Mouse (Mus musculus) midbrain, postnatal 0 days (tissue): ENCODE results near the gene Lix1. TPM values are rescaled to one million over a fixed set of nuclear protein-coding genes. Genes with fewer than 3 reads are reported as not detected.

ENCODE experiments used
- ATAC-seq: fragments of 200-750 bp; cut with Nextera tagmentation; 2 replicates; pipeline ENCODE4 v1.8.0; 2017; ENCODE audit warnings: moderate number of reproducible peaks, mild to moderate bottlenecking, moderate TSS enrichment, moderate library complexity; ENCODE audit not compliant: low FRiP score
- DNase-seq: peaks from one replicate; pipeline ENCODE4 v3.0.0-alpha.2; 2015; ENCODE audit warnings: low spot score
- H3K27ac ChIP-seq: fragments of 300-500 bp; sonication (generic); 2 replicates; pipeline ENCODE4 v1.5.1; 2014; ENCODE audit warnings: low read depth, mild to moderate bottlenecking, low read length, mixed read lengths
- H3K27me3 ChIP-seq: fragments of 300-500 bp; sonication (generic); 2 replicates; pipeline ENCODE4 v1.6.1; 2014; ENCODE audit warnings: low read length, control low read depth, mixed read lengths; ENCODE audit not compliant: insufficient read depth
- H3K36me3 ChIP-seq: fragments of 300-500 bp; sonication (generic); 2 replicates; pipeline ENCODE4 v1.6.1; 2014; ENCODE audit warnings: low read length, control low read depth, mixed read lengths; ENCODE audit not compliant: insufficient read depth
- H3K4me1 ChIP-seq: fragments of 300-500 bp; sonication (generic); 2 replicates; pipeline ENCODE4 v1.6.1; 2014; ENCODE audit warnings: mild to moderate bottlenecking, control low read depth, antibody characterized with exemption, low read length, mixed read lengths; ENCODE audit not compliant: insufficient read depth
- H3K4me2 ChIP-seq: fragments of 300-500 bp; sonication (generic); 2 replicates; pipeline ENCODE4 v1.6.1; 2014; ENCODE audit warnings: low read depth, mild to moderate bottlenecking, low read length, mixed read lengths; ENCODE audit not compliant: poor library complexity, severe bottlenecking
- H3K4me3 ChIP-seq: fragments of 300-500 bp; sonication (generic); 2 replicates; pipeline ENCODE4 v1.5.1; 2014; ENCODE audit warnings: low read depth, mild to moderate bottlenecking, low read length, moderate library complexity
- H3K9ac ChIP-seq: fragments of 300-500 bp; sonication (generic); replicated peaks from 2 replicates; pipeline ENCODE4 v1.6.1; 2014; ENCODE audit warnings: mild to moderate bottlenecking, low read length, moderate library complexity, mixed read lengths; ENCODE audit not compliant: poor library complexity, severe bottlenecking
- H3K9me3 ChIP-seq: fragments of 300-500 bp; sonication (generic); 2 replicates; pipeline ENCODE4 v1.6.1; 2016; ENCODE audit warnings: low read length, control low read depth
- CTCF ChIP-seq: IDR thresholded peaks from 2 replicates; pipeline ENCODE4 v1.5.1; 2016; ENCODE audit warnings: antibody characterized with exemption, mild to moderate bottlenecking
- WGBS: fragments of 180-500 bp; shearing (Covaris S2); extraction: QIAGEN DNeasy Blood & Tissue Kit; methylation state at CpG from one replicate; pipeline ENCODE4 v1.1.7; 2014; 5-methylcytosine and 5-hydroxymethylcytosine counted together
- polyA plus RNA-seq: library from polyadenylated mRNA; unstranded; fragments of >200 nt; fragmentation: Nextera tagmentation; extraction: Ambion mirVana; gene quantifications from 2 replicates; pipeline ENCODE4 v1.2.1, GENCODE M21; 2015
- total RNA-seq: library from RNA; depleted of rRNA; stranded (reverse); fragments of >200 nt; gene quantifications from 2 replicates; pipeline ENCODE4 v1.2.3, GENCODE M21; 2014; rRNA removed

Gene Lix1
- total RNA-seq: 11.4 and 11.9 TPM in 2 replicates
- 10.9 and 12.9 TPM in 2 replicates for polyA plus RNA-seq

- 14% methylated on average over 6 of the region's 6 CpGs for WGBS
- peak; percentile 91 for DNase-seq
- Histone ChIP-seq H3K4me1 (no peaks in the 10 kb centered on the region; the same call in 1 of the 2 replicates), H3K9me3 (no peaks in the 10 kb centered on the region), H3K4me2 (peak within 1 kb of the TSS; percentile 45), H3K9ac (no peak within 1 kb of the TSS; the same call in 1 of the 2 replicates), H3K36me3 (no peaks in the 10 kb centered on the region), H3K4me3 (peak within 1 kb of the TSS; percentile 26), H3K27me3 (no peaks in the 10 kb centered on the region), H3K27ac (no peak within 1 kb of the TSS)
- peak; percentile 82 for TF ChIP-seq CTCF
- ATAC-seq: peak; percentile 95
Measured at GRCm38 (mm10) chr17:17402222-17403004, at the start of gene Lix1. Gene Lix1, plus strand, starts transcription at chr17:17402672.

GRCm38 (mm10) chr17:17373550-17373917, 28.9 kb upstream of the Lix1 start:
- H3K9ac ChIP-seq: peak overlapping the region; percentile 67
- no peaks in the 10 kb centered on the region for H3K27me3 ChIP-seq
- ATAC-seq (peak; percentile 6; the same call in 1 of the 2 replicates), DNase-seq (no peak)
- peaks cover 6% of the 10 kb centered on the region; the same call in 1 of the 2 replicates for H3K4me1 ChIP-seq
- peak overlapping the region; percentile 72 for H3K27ac ChIP-seq
- H3K9me3 ChIP-seq: no peaks in the 10 kb centered on the region
- H3K4me3 ChIP-seq: peak overlapping the region; percentile 65
- TF ChIP-seq CTCF: no peak
- WGBS: 3% methylated on average over 6 of the region's 6 CpGs
- H3K4me2 ChIP-seq: peak overlapping the region; percentile 85
- 0 out of 2 replicates have a peak, but pooled peaks cover 2% of the 10 kb centered on the region for H3K36me3 ChIP-seq

GRCm38 (mm10) chr17:17373918-17374910, 28.3 kb upstream of the Lix1 start, which contains the start of gene Riok2:
Gene Riok2, plus strand, starts transcription at chr17:17374309.
- 0 out of 2 replicates have a peak, but pooled peaks cover 2% of the 10 kb centered on the region for H3K36me3 ChIP-seq
- H3K27me3 ChIP-seq: no peaks in the 10 kb centered on the region
- H3K9me3 ChIP-seq: no peaks in the 10 kb centered on the region
- H3K4me2 ChIP-seq: peak within 1 kb of the TSS; percentile 85
- peak; percentile 99 for ATAC-seq
- WGBS: under 1% methylated on average over 48 of the region's 48 CpGs
- no peak for TF ChIP-seq CTCF
- H3K4me3 ChIP-seq: peak within 1 kb of the TSS; percentile 65
- peak within 1 kb of the TSS; percentile 67 for H3K9ac ChIP-seq
- peak; percentile 99 for DNase-seq
- peaks cover 6% of the 10 kb centered on the region; the same call in 1 of the 2 replicates for H3K4me1 ChIP-seq
- H3K27ac ChIP-seq: peak within 1 kb of the TSS; percentile 72

GRCm38 (mm10) chr17:17375581-17375980, 26.9 kb upstream of the Lix1 start:
- peak overlapping the region; percentile 67; the same call in 1 of the 2 replicates for H3K9ac ChIP-seq
- no peak overlapping the region for H3K27ac ChIP-seq
- no peaks in the 10 kb centered on the region for H3K27me3 ChIP-seq
- no peak for TF ChIP-seq CTCF
- peaks cover 6% of the 10 kb centered on the region; the same call in 1 of the 2 replicates for H3K4me1 ChIP-seq
- H3K4me3 ChIP-seq: no peak overlapping the region
- H3K36me3 ChIP-seq: 0 out of 2 replicates have a peak, but pooled peaks cover 2% of the 10 kb centered on the region
- DNase-seq: no peak
- WGBS: 91% methylated on average over 3 of the region's 3 CpGs
- H3K4me2 ChIP-seq: peak overlapping the region; percentile 5; the same call in 1 of the 2 replicates
- H3K9me3 ChIP-seq: no peaks in the 10 kb centered on the region
- ATAC-seq: no peak

GRCm38 (mm10) chr17:17383703-17384102, 18.8 kb upstream of the Lix1 start:
- no peaks in the 10 kb centered on the region for H3K4me1 ChIP-seq
- H3K4me2 ChIP-seq: no peak overlapping the region
- no peak for ATAC-seq
- no peak for TF ChIP-seq CTCF
- H3K27me3 ChIP-seq: no peaks in the 10 kb centered on the region
- no peak overlapping the region for H3K27ac ChIP-seq
- WGBS: 95% methylated on average over 4 of the region's 4 CpGs
- H3K9me3 ChIP-seq: no peaks in the 10 kb centered on the region
- no peak overlapping the region for H3K9ac ChIP-seq
- H3K4me3 ChIP-seq: no peak overlapping the region
- DNase-seq: no peak
- H3K36me3 ChIP-seq: peaks cover 18% of the 10 kb centered on the region
